Comparison of ENCODE assay signal across 25 mouse cellular contexts in the genomic region with DNA sequence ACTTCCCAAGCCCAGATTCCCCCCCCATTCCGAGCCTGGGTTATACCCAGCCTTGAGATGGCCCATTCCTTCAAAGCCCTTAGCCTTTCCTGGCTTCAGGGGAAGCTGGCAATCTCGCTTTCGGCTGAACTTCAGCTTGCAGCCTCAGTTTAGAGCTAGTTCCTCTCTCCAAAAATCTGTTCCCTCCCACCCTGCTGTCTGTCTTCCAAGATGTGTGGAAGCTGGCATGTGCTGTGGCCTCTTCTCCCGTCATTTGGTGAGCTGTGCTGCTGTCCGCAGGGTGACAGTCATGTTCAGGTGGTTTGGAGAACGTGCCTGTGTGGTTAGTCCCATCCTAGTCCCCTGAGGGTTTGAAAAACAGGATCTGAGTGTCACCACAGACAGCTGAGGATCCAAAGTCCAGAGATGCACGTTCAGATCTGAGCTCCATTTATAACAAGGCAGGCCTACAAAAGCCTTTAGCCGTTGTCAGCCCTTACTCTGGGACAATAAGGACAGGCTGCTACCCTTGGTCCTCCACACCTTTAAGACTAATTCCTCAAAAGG. TPM values are rescaled to one million over a fixed set of nuclear protein-coding genes. Genes with fewer than 3 reads are reported as not detected.
DNase-seq lines count a peak whose midpoint lies in the region; ATAC-seq and TF ChIP-seq lines count a peak whose summit lies in the region.
"Had no signal": no experiment of that assay in that cellular context is flagged by ENCODE, and none has a peak within 500 bp of the region (broad histone marks: within the 10 kb centered on the region; RNA-seq: fewer than 3 reads in every experiment).

No protein-coding gene starts in this region.

- no peak overlapping the region for H3K27ac ChIP-seq in midbrain, embryonic 11.5 days (ENCODE audit: low read depth, low read length)
- H3K27ac ChIP-seq in midbrain, embryonic 14.5 days (replicated peaks; ENCODE audit: low read depth, low read length), result no peak overlapping the region
- 0 out of 2 replicates have a peak overlapping the region, but pooled peaks have one; percentile 10 for H3K27ac ChIP-seq in macrophage
- H3K27ac ChIP-seq in forebrain, embryonic 15.5 days (replicated peaks), result no peak overlapping the region
- H3K27ac ChIP-seq: embryonic facial prominence, embryonic 15.5 days; forebrain, embryonic 10.5 days; gastrocnemius, adult 2 months; hindbrain, embryonic 10.5 days; hindbrain, embryonic 15.5 days had no signal

- 82% methylated on average over 8 of the region's 8 CpGs for WGBS in midbrain, embryonic 11.5 days
- WGBS in midbrain, embryonic 14.5 days, result 83% methylated on average over 8 of the region's 8 CpGs
- WGBS in macrophage (ENCODE audit: missing documents), result 62% methylated on average over 8 of the region's 8 CpGs
- 77% methylated on average over 8 of the region's 8 CpGs for WGBS in lung, adult 2 months
- WGBS in forebrain, embryonic 15.5 days, result 77% methylated on average over 8 of the region's 8 CpGs

- no peak overlapping the region for H3K4me2 ChIP-seq in midbrain, embryonic 11.5 days
- no peak overlapping the region for H3K4me2 ChIP-seq in midbrain, embryonic 14.5 days (ENCODE audit: low read length)
- no peak overlapping the region for H3K4me2 ChIP-seq in forebrain, embryonic 15.5 days (replicated peaks)
- H3K4me2 ChIP-seq: embryonic facial prominence, embryonic 15.5 days; heart, embryonic 12.5 days; hindbrain, embryonic 15.5 days had no signal

- no peak overlapping the region for H3K4me3 ChIP-seq in midbrain, embryonic 11.5 days (ENCODE audit: low read depth, low read length)
- no peak overlapping the region for H3K4me3 ChIP-seq in midbrain, embryonic 14.5 days (replicated peaks; ENCODE audit: low read depth, low read length)
- no peak overlapping the region for H3K4me3 ChIP-seq in macrophage (ENCODE audit: inconsistent target)
- no peak overlapping the region for H3K4me3 ChIP-seq in lung, adult 2 months (replicated peaks; ENCODE audit: extremely low read depth, low read depth, low read length)
- H3K4me3 ChIP-seq in forebrain, embryonic 15.5 days, result no peak overlapping the region
- H3K4me3 ChIP-seq: embryonic facial prominence, embryonic 15.5 days; erythroblast, embryonic 14.5 days; forebrain, embryonic 10.5 days; gastrocnemius, adult 2 months; heart, embryonic 12.5 days; hindbrain, embryonic 10.5 days; hindbrain, embryonic 15.5 days had no signal

- H3K79me2 ChIP-seq in macrophage (ENCODE audit: inconsistent target), result no peaks in the 10 kb centered on the region

- no peaks in the 10 kb centered on the region for H3K36me3 ChIP-seq in midbrain, embryonic 11.5 days (ENCODE audit: control insufficient read depth, insufficient read depth, low read length)
- H3K36me3 ChIP-seq in midbrain, embryonic 14.5 days (ENCODE audit: control insufficient read depth, insufficient read depth, low read length), result no peaks in the 10 kb centered on the region
- H3K36me3 ChIP-seq in macrophage (ENCODE audit: inconsistent target), result no peaks in the 10 kb centered on the region
- H3K36me3 ChIP-seq in forebrain, embryonic 15.5 days, result no peaks in the 10 kb centered on the region
- H3K36me3 ChIP-seq: embryonic facial prominence, embryonic 15.5 days; forebrain, embryonic 10.5 days; G1E; heart, embryonic 12.5 days; hindbrain, embryonic 10.5 days; hindbrain, embryonic 15.5 days had no signal

- peak; percentile 54 for DNase-seq in layer of hippocampus, adult 9-11 months
- DNase-seq in layer of hippocampus, postnatal 10 days (ENCODE audit: low spot score in 2 of 2), result no peak
- peak; percentile 77 for DNase-seq in midbrain, embryonic 11.5 days (ENCODE audit: low spot score, missing footprints)
- DNase-seq in midbrain, embryonic 14.5 days, result no peak
- no peak for DNase-seq in lung, adult 2 months
- DNase-seq: adrenal gland, adult 8-10 months; adrenal gland, postnatal 36 days; cerebellum, adult 11 months; cerebellum, adult 8-10 months; cerebellum, postnatal 14 days; embryo, embryonic 11 days; gastrocnemius, adult 2 months; gastrocnemius, postnatal 25 days had no signal

- H3K4me1 ChIP-seq in midbrain, embryonic 11.5 days (ENCODE audit: control insufficient read depth, insufficient read depth, low read length), result no peaks in the 10 kb centered on the region
- H3K4me1 ChIP-seq in midbrain, embryonic 14.5 days (ENCODE audit: control insufficient read depth, insufficient read depth, low read length), result no peaks in the 10 kb centered on the region
- H3K4me1 ChIP-seq in lung, adult 2 months (ENCODE audit: control insufficient read depth, insufficient read depth, low read length), result peaks cover 6% of the 10 kb centered on the region; the same call in 1 of the 2 replicates
- peaks cover 7% of the 10 kb centered on the region for H3K4me1 ChIP-seq in forebrain, embryonic 15.5 days

- TF ChIP-seq POLR2A in lung, adult 2 months (IDR thresholded peaks at IDR 0.05; ENCODE audit: borderline replicate concordance, extremely low read depth, low read depth, low read length), result no peak

- ATAC-seq in midbrain, embryonic 11.5 days (ENCODE audit: low FRiP score), result no peak
- no peak for ATAC-seq in midbrain, embryonic 14.5 days (ENCODE audit: low FRiP score, low TSS enrichment)
- no peak for ATAC-seq in forebrain, embryonic 15.5 days (replicated peaks)
- ATAC-seq: forebrain, embryonic 14.5 days had no signal

- H3K27me3 ChIP-seq in midbrain, embryonic 11.5 days (ENCODE audit: control insufficient read depth, insufficient read depth, low read length), result 0 out of 2 replicates have a peak, but pooled peaks cover 4% of the 10 kb centered on the region
- 0 out of 2 replicates have a peak, but pooled peaks cover 5% of the 10 kb centered on the region for H3K27me3 ChIP-seq in midbrain, embryonic 14.5 days (ENCODE audit: control insufficient read depth, insufficient read depth, low read length)
- H3K27me3 ChIP-seq in forebrain, embryonic 15.5 days, result 0 out of 2 replicates have a peak, but pooled peaks cover 4% of the 10 kb centered on the region
- H3K27me3 ChIP-seq: embryonic facial prominence, embryonic 15.5 days had no signal

- no peaks in the 10 kb centered on the region for H3K9me3 ChIP-seq in midbrain, embryonic 11.5 days (ENCODE audit: control insufficient read depth, low read length)
- no peaks in the 10 kb centered on the region for H3K9me3 ChIP-seq in midbrain, embryonic 14.5 days (ENCODE audit: control insufficient read depth, low read length)
- no peaks in the 10 kb centered on the region for H3K9me3 ChIP-seq in forebrain, embryonic 15.5 days
- H3K9me3 ChIP-seq: embryonic facial prominence, embryonic 15.5 days; forebrain, embryonic 10.5 days; G1E; heart, embryonic 12.5 days; hindbrain, embryonic 10.5 days; hindbrain, embryonic 15.5 days had no signal

- no peak for TF ChIP-seq CTCF in lung, adult 2 months (IDR thresholded peaks at IDR 0.05; ENCODE audit: insufficient read depth, low read length)

- H3K9ac ChIP-seq in midbrain, embryonic 11.5 days (ENCODE audit: low read length), result no peak overlapping the region
- no peak overlapping the region for H3K9ac ChIP-seq in midbrain, embryonic 14.5 days (replicated peaks; ENCODE audit: low read length)
- no peak overlapping the region for H3K9ac ChIP-seq in forebrain, embryonic 15.5 days (replicated peaks)
- H3K9ac ChIP-seq: embryonic facial prominence, embryonic 15.5 days; heart, embryonic 12.5 days; hindbrain, embryonic 15.5 days had no signal

RNA-seq across cellular contexts. Expression of a gene that starts 14.8 kb away (rescaled TPM):
- 1 to 10 TPM; 6.4 to 7.2 TPM for total RNA-seq in layer of hippocampus, postnatal 10 days (2021)
- 12.2 and 12.5 TPM in 2 replicates for polyA plus RNA-seq in midbrain, embryonic 11.5 days (2014; fragmentation: Nextera tagmentation; extraction: Ambion mirVana)
- 5.2 and 8.7 TPM in 2 replicates for polyA plus RNA-seq in midbrain, embryonic 14.5 days (2014; fragmentation: Nextera tagmentation; extraction: Ambion mirVana)
- total RNA-seq in macrophage (2018; cell fraction: chromatin; rRNA removed), result 1 to 10 TPM in 1 of 26 experiments, under 1 TPM in 1, not detected in 24; 0.45 to 1.2 TPM
- total RNA-seq in macrophage (2018; cell fraction: cytosol; rRNA removed), result under 1 TPM in 14 of 26 experiments, not detected in 12; 0.07 to 0.27 (median 0.14) TPM
- not detected for total RNA-seq in macrophage (2018; cell fraction: nucleus; rRNA removed)
- 0.20 to 0.25 TPM in 2 of 3 replicates, not detected in the other for polyA plus RNA-seq in macrophage (2018)
- polyA plus RNA-seq in lung, adult 2 months (2012; rRNA removed), result 132 and 134 TPM in 2 replicates
- polyA plus RNA-seq in forebrain, embryonic 15.5 days (2015; fragmentation: Nextera tagmentation; extraction: Ambion mirVana), result 9.2 and 9.9 TPM in 2 replicates
- total RNA-seq: common myeloid progenitor, adult 5-6 weeks; granulocyte monocyte progenitor cell, adult 5-6 weeks had no signal
- polyA plus RNA-seq: G1E had no signal

RNA-seq across cellular contexts. Expression of a gene that starts 25.4 kb away (rescaled TPM):
- total RNA-seq in layer of hippocampus, postnatal 10 days (2021), result 10 to 100 TPM; 27.6 to 29.8 TPM
- polyA plus RNA-seq in midbrain, embryonic 11.5 days (2014; fragmentation: Nextera tagmentation; extraction: Ambion mirVana), result 33.0 and 34.7 TPM in 2 replicates
- 35.3 and 38.1 TPM in 2 replicates for polyA plus RNA-seq in midbrain, embryonic 14.5 days (2014; fragmentation: Nextera tagmentation; extraction: Ambion mirVana)
- total RNA-seq in macrophage (2018; cell fraction: chromatin; rRNA removed), result 10 to 100 TPM; 10.1 to 54.1 (median 26.9) TPM
- total RNA-seq in macrophage (2018; cell fraction: cytosol; rRNA removed), result 10 to 100 TPM; 25.4 to 52.8 (median 36.8) TPM
- total RNA-seq in macrophage (2018; cell fraction: nucleus; rRNA removed), result 10 to 100 TPM; 10.0 to 78.4 (median 48.7) TPM
- polyA plus RNA-seq in macrophage (2018), result 18.0 to 31.9 TPM (median 31.9 TPM) in 3 replicates
- 228 and 297 TPM in 2 replicates for polyA plus RNA-seq in lung, adult 2 months (2012; rRNA removed)
- polyA plus RNA-seq in forebrain, embryonic 15.5 days (2015; fragmentation: Nextera tagmentation; extraction: Ambion mirVana), result 35.4 and 40.6 TPM in 2 replicates
- polyA plus RNA-seq: G1E had no signal

RNA-seq across cellular contexts. Expression of a gene that starts 27.0 kb away (rescaled TPM):
- total RNA-seq in layer of hippocampus, postnatal 10 days (2021), result 10 to 100 TPM; 59.9 to 63.1 TPM
- polyA plus RNA-seq in midbrain, embryonic 11.5 days (2014; fragmentation: Nextera tagmentation; extraction: Ambion mirVana), result 4.6 and 6.4 TPM in 2 replicates
- polyA plus RNA-seq in midbrain, embryonic 14.5 days (2014; fragmentation: Nextera tagmentation; extraction: Ambion mirVana), result 31.1 and 43.4 TPM in 2 replicates
- 1 to 10 TPM in 1 of 26 experiments, not detected in 25; 2.0 TPM for total RNA-seq in macrophage (2018; cell fraction: chromatin; rRNA removed)
- total RNA-seq in macrophage (2018; cell fraction: cytosol; rRNA removed), result under 1 TPM in 1 of 26 experiments, not detected in 25; 0.04 TPM
- total RNA-seq in macrophage (2018; cell fraction: nucleus; rRNA removed), result not detected
- not detected in 3 replicates for polyA plus RNA-seq in macrophage (2018)
- polyA plus RNA-seq in lung, adult 2 months (2012; rRNA removed), result 4.1 and 20.3 TPM in 2 replicates
- polyA plus RNA-seq in forebrain, embryonic 15.5 days (2015; fragmentation: Nextera tagmentation; extraction: Ambion mirVana), result 41.0 and 42.5 TPM in 2 replicates
- total RNA-seq: common myeloid progenitor, adult 5-6 weeks; G1E; gastrocnemius, adult 2 months; gastrocnemius, postnatal 25 days; granulocyte monocyte progenitor cell, adult 5-6 weeks had no signal
- polyA plus RNA-seq: erythroblast, embryonic 14.5 days; G1E had no signal

RNA-seq across cellular contexts. Expression of a gene that starts 36.6 kb away (rescaled TPM):
- 10 to 100 TPM; 53.3 to 66.3 TPM for total RNA-seq in layer of hippocampus, postnatal 10 days (2021)
- polyA plus RNA-seq in midbrain, embryonic 11.5 days (2014; fragmentation: Nextera tagmentation; extraction: Ambion mirVana), result 83.0 and 87.2 TPM in 2 replicates
- 71.6 and 84.1 TPM in 2 replicates for polyA plus RNA-seq in midbrain, embryonic 14.5 days (2014; fragmentation: Nextera tagmentation; extraction: Ambion mirVana)
- total RNA-seq in macrophage (2018; cell fraction: chromatin; rRNA removed), result 10 to 100 TPM in 1 of 26 experiments, 1 to 10 TPM in 13, not detected in 12; 3.0 to 14.0 (median 6.7) TPM
- 10 to 100 TPM; 40.0 to 92.5 (median 59.1) TPM for total RNA-seq in macrophage (2018; cell fraction: cytosol; rRNA removed)
- total RNA-seq in macrophage (2018; cell fraction: nucleus; rRNA removed), result 10 to 100 TPM in 21 of 26 experiments, 1 to 10 TPM in 5; 5.0 to 33.7 (median 15.3) TPM
- polyA plus RNA-seq in macrophage (2018), result 23.7 to 90.4 TPM (median 70.3 TPM) in 3 replicates
- 411 and 476 TPM in 2 replicates for polyA plus RNA-seq in lung, adult 2 months (2012; rRNA removed)
- polyA plus RNA-seq in forebrain, embryonic 15.5 days (2015; fragmentation: Nextera tagmentation; extraction: Ambion mirVana), result 76.5 and 89.6 TPM in 2 replicates

RNA-seq across cellular contexts. Expression of a gene that starts 42.1 kb away (rescaled TPM):
- total RNA-seq in layer of hippocampus, postnatal 10 days (2021), result 1 to 10 TPM; 2.7 to 3.4 TPM
- polyA plus RNA-seq in midbrain, embryonic 11.5 days (2014; fragmentation: Nextera tagmentation; extraction: Ambion mirVana), result 15.3 and 17.5 TPM in 2 replicates
- 5.6 and 5.9 TPM in 2 replicates for polyA plus RNA-seq in midbrain, embryonic 14.5 days (2014; fragmentation: Nextera tagmentation; extraction: Ambion mirVana)
- total RNA-seq in macrophage (2018; cell fraction: chromatin; rRNA removed), result 1 to 10 TPM in 1 of 26 experiments, not detected in 25; 2.0 TPM
- total RNA-seq in macrophage (2018; cell fraction: cytosol; rRNA removed), result not detected
- under 1 TPM in 1 of 26 experiments, not detected in 25; 0.46 TPM for total RNA-seq in macrophage (2018; cell fraction: nucleus; rRNA removed)
- polyA plus RNA-seq in macrophage (2018), result not detected in 3 replicates
- polyA plus RNA-seq in lung, adult 2 months (2012; rRNA removed), result 7.3 and 9.3 TPM in 2 replicates
- 14.4 and 15.7 TPM in 2 replicates for polyA plus RNA-seq in forebrain, embryonic 15.5 days (2015; fragmentation: Nextera tagmentation; extraction: Ambion mirVana)
- total RNA-seq: G1E had no signal
- polyA plus RNA-seq: erythroblast, embryonic 14.5 days; G1E had no signal

Comparison
In these comparisons a context has a peak if more than half of its experiments do, and no peak if none do; other contexts are left out.
1. DNase-seq: peak in layer of hippocampus, adult 9-11 months (single experiment) and midbrain, embryonic 11.5 days (single experiment); none in layer of hippocampus, postnatal 10 days (0 of 2), midbrain, embryonic 14.5 days (single experiment) and lung, adult 2 months (single experiment).